Mouse (Mus musculus) telencephalon, adult 2 months (tissue): ENCODE measurements around the gene Fam3a.
"Not testable (repeated sequence)": the region's sequence is repeated elsewhere in the genome, so short reads cannot be mapped to it uniquely, and the experiment has no call there.

Experiments used
- DNase-seq: peaks from one replicate; pipeline ENCODE4 v3.0.0-alpha.2; 2011; ENCODE audit warnings: low read depth, low spot score

The Fam3a gene

DNA sequence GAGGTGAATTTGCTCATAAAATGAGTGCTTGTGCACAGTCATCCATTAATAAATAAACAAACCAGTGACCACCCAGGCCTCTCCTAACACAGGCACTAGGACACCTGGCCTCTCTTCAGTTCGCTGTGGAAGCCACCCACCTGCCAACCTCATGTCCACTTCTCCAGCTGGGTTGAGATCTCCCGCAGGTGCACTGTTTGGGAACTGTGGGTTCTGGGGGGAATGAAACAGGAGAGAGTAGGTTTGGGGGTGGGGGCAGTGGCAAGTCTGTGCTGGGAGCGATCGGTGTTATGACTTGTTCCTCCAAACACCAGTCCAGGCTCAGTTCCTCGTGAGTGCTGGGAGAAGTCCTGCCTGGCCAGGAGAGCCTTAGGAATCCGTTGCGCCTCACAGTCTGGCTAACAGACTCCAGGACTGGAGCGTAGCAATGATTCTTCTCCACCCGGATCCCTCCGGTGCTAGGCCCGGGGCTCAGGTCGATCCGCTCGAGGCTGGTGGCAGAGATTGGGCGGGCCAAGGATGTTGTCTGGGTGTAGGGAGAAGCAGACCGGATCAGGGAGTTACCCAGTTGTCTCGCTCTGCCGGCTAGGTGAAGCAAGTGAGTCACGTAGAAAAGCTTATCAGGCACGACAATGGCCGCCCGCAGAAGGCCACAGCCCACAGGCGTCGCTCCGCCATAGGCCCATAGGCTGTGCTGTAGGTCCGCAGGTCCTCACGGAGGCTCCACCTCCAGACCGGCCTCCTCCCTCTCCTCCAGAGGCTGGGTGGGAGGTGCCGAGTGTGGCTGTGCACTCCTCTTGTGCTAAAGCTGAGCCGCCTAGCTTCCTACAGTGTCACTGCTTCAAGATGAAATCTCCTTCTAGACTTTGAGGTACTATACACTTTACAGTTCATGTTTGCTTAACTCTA lies at the start of gene Fam3a, which contains the start of gene Ikbkg:
Fam3a (minus strand) TSS at position 738 of the 909 bp plus-strand sequence.
Ikbkg (plus strand) TSS at position 756 of the 909 bp plus-strand sequence.
- peak; percentile 84 for DNase-seq

- peak; percentile 80 for DNase-seq
Measured at GRCm38 (mm10) chrX:74429290-74429821, 36.3 kb upstream of the Fam3a start.

- DNase-seq = peak; percentile 68
Measured at GRCm38 (mm10) chrX:74428826-74429276, 35.8 kb upstream of the Fam3a start, which contains the start of gene G6pdx. Gene G6pdx (minus strand): TSS chrX:74429194.

DNA sequence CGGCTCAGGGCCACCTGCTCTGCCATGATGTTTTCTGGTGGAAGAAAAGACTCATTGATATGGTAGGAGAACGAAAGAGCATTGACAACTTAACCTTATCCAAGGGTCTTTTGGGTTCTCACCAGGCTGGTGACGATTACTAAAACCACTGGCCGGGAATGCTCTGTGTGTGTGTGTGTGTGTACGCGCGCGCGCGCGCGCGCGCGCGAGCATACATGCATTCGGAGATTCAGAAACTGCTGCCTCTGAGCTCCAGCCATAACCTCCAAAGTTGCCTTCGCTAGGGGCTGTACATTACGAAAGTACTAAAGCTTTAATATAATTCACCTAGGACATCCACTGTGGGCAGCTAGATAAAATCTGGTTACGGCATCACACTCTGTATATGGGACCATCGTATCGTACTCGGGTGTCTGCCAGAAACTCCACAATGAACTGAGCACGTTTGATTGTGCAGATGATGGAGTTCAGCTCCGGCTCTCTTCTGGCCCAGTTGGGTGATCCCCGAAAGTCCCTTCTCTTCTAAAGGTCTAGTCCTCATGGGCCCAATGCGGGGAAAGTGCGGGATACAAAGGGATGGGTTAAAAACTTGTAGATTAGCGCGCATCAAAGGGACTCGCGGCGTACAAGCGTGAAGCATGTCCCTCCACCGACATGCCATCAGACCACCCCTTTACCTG lies 35.2 kb upstream of the Fam3a start:
- no peak for DNase-seq

GRCm38 (mm10) chrX:74427116-74427515 lies 34.0 kb upstream of the Fam3a start:
- DNase-seq = no peak

GRCm38 (mm10) chrX:74426256-74426655 lies 33.2 kb upstream of the Fam3a start:
- no peak for DNase-seq

- DNase-seq = no peak
Measured at GRCm38 (mm10) chrX:74425195-74425594, 32.1 kb upstream of the Fam3a start.

- no peak for DNase-seq
Measured at GRCm38 (mm10) chrX:74424443-74424842, 31.4 kb upstream of the Fam3a start.

GRCm38 (mm10) chrX:74413377-74413776 lies 20.3 kb upstream of the Fam3a start:
- DNase-seq = no peak

DNA sequence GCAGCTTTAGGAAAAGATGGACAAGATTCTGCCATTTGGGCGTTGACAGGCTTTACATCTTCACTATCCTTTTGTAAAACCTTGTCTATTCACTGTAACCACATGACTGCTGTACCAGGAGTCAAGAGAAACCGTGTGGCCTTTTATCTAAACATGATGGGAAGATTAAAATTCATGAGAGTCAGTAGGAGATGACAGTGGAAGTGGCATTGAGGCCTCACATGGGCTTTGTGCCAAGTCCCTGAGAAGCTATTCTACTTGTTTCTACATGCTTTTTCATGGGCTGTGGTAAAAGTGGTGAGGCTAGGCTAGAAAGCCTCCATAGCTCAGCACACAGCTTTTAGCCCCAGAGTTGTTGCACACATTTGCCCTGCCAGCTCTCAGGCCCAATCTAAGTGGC lies 15.3 kb upstream of the Fam3a start:
- DNase-seq = no peak

GRCm38 (mm10) chrX:74400136-74400535 lies 7.1 kb upstream of the Fam3a start:
- DNase-seq = no peak

DNA sequence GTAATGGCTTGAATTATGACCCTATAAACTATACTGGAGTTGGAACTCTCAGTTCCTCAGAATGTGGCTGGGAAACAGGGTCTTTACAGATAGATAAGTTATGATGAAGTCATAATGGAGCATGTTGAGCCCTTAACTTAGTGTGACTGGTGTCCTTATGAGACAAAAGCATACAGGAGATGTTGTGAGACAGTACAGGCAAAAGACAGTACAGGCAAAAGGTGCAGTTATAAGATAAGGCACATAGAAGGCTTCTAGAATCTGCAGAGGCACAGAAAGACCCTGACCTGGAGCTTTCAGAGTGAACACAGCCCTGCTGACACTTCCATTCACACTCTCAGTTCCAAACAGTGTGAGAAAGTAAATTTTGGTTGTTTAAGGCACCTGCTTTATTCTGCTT lies 4.9 kb downstream of the Fam3a start:
- DNase-seq = no peak

GRCm38 (mm10) chrX:74384451-74384850 lies 8.6 kb downstream of the Fam3a start:
- DNase-seq = no peak

DNA sequence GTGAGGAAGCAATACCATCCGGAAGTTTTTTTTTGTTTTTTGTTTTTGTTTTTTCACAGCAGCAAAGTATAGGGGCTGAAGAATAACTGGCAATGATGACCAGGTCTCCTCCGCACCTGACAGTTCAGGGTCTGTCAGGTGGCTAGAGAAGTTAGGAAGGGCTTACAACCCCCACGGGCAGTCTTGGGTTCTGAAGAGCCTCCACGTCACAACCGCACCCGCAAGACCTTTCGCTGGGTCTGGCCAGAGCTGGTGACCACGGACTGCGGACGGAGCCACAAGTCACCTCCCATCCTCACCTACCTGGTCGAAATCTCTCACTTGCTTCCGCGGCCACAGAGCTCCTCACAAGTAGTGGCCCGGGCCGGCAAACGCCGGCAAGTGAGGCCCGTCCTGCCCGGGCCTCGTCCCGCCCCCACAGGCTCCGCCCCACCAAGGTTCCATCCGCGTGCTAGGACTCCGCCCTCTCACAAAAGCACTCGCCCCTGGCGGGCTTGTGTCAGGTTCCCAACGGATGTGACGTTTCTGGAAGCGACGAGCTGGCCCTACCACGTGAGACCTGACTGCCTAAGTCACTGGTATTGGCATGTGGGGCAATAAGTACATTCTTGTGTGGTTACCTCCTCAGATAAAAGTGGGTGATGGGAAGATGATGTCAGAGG lies 20.1 kb downstream of the Fam3a start, which contains the start of the genes Ubl4a and Slc10a3:
Ubl4a (minus strand) TSS at position 331 of the 662 bp plus-strand sequence.
Slc10a3 (minus strand) TSS at position 462 of the 662 bp plus-strand sequence.
- peak; percentile 85 for DNase-seq

GRCm38 (mm10) chrX:74368209-74368909 lies 24.7 kb downstream of the Fam3a start:
- DNase-seq = no peak

- no peak for DNase-seq
Measured at GRCm38 (mm10) chrX:74367512-74367911, 25.6 kb downstream of the Fam3a start.

GRCm38 (mm10) chrX:74359171-74359570 lies 33.9 kb downstream of the Fam3a start:
- DNase-seq = no peak

GRCm38 (mm10) chrX:74357069-74357468 lies 36.0 kb downstream of the Fam3a start:
- DNase-seq = not testable (repeated sequence)

DNA sequence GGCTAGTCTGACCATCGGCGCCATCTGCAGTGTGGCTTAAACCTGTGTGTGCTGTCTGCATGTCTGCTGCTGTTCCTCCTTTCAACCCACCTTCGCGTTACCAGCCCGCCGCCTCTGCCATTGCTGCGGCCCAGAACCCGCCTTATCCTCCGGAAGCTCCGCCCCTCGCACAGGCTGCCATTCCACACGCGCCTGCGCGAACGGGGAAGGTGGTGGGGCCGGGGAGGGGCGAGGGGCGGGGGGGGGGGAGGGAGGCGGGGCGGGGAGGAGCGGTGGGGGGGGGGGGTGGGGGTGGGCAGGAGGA lies 39.7 kb downstream of the Fam3a start, which contains the start of gene Lage3:
Lage3 (minus strand) TSS at position 152 of the 304 bp plus-strand sequence.
- peak; percentile 45 for DNase-seq

DNA sequence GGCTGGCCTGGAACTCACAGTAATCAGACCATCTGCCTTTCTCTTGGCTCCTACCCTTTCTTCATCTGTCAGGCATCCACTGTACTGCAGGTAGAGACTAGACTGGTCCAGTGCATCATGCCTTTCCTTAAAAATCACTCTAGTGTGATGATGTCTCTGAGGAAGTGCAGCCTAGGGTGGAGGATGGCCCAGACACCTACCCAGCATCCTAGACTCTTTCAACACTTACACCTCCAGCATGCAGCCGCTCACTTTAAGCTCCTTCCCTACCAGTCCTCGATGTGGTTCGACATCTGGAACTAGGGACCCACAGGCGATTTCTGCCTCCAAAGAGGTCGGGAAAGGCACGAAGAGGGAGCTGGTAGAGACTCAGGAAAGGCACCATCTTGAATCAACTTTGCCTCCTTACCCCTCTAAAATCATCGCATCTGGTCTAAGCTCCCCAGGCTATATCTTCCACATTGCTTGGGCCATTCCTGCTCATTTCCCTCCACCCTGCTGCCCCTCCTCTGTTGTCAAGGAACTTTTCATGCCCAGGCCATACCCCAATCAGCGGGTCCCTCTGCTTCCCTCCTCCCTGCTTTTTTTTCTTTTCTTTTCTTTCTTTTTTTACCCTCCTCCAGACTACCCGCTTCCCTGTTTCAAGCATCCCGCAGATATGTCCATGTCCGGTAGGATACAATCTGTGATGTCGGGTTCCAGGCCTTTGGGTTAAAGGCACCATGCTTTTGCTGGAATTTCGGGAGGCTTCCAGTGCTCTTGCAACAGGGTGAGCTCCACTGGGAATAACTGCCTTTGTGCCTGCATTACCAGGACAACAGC lies 40.2 kb downstream of the Fam3a start:
- no peak for DNase-seq
